Mouse (Mus musculus): ENCODE data around the gene Cfap99.

Gene Cfap99

GRCm38 (mm10) chr5:34279214-34279613 is 9.2 kb upstream of the Cfap99 start:
- no peak for DNase-seq

- no peak for DNase-seq
These were observed 7.4 kb upstream of the Cfap99 start for GRCm38 (mm10) chr5:34280976-34281375.

DNA sequence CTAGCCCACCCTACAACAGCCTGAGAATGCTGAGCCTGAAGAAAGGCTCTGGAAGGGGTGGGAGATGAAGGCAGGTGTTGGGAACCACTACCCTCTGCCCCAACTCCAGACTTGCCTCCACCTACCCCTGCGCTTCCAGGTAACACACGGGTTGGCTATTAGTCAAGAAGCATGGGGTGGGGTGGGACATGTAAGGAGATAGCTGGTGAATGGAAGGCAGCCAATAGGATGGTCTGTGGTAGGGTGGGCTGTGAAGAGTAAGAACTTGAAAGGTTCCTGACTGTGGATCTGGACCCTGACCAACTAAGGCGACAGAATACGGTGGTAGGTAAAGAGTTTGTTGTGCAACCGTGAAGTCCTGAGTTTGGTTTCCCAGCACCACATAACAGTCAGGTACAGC is 5.0 kb upstream of the Cfap99 start:
- peak in 1 of 2 experiments; percentile 31 for DNase-seq

DNA sequence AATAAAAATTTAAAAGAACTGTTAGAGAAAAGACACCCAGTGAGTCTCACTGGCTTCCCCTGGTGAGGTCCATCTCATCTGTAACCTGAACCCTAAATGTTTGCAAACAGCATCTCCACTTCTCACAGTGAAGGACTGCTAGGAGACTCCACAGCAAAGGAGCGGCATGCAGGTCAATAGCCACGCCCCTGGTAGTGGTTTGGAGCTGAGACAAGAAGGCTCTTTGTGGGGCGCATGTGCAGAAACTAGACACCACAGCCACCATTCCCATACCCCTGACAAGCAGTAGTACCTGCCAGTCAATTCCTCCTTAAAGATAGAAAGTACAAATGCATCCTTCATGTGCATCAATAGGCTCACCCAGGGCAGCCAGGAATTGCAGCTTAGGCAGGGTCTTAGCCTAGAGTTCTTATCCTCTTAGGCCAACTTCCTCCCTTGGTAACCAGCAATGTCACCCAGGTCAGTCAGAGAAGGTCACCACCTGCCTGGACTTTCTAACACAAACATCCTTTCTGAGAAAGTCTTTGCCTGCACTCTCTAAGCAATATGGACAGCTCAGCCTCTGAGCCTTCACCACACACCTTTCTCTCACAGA is 4.1 kb upstream of the Cfap99 start:
- peak in 1 of 2 experiments; percentile 47 for DNase-seq

GRCm38 (mm10) chr5:34285285-34285684 is 3.1 kb upstream of the Cfap99 start:
- DNase-seq: no peak

DNA sequence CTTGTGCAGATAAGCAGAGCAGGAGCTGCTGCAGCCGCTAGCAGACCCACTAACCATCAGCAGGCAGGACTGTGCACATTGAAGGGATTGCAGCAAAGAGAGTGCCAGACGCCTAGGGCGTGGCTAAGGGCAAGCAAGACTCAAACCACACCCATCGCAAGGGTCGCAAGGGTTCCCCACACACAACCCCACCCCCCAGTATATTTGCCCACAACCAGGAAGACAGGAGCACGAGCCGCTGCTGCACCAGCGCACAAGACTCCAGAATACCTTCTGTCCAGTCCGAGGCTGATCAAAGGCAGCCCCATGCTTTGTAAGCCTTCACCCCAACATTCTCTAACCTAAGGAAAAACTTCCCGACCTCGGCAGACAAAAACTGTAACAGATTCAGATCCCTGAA is 1.9 kb upstream of the Cfap99 start:
- DNase-seq: peak; percentile 64 to 72

GRCm38 (mm10) chr5:34287001-34287837 is 1.2 kb upstream of the Cfap99 start:
- DNase-seq: peak; percentile 61 to 72

GRCm38 (mm10) chr5:34287838-34288145 is 608 bp upstream of the Cfap99 start:
- peak in 1 of 2 experiments; percentile 63 for DNase-seq

GRCm38 (mm10) chr5:34289286-34289685 is 886 bp downstream of the Cfap99 start:
- no peak for DNase-seq

- DNase-seq: no peak
These were observed 5.0 kb downstream of the Cfap99 start for GRCm38 (mm10) chr5:34293363-34293762.

GRCm38 (mm10) chr5:34294696-34295095 is 6.3 kb downstream of the Cfap99 start:
- no peak for DNase-seq

DNA sequence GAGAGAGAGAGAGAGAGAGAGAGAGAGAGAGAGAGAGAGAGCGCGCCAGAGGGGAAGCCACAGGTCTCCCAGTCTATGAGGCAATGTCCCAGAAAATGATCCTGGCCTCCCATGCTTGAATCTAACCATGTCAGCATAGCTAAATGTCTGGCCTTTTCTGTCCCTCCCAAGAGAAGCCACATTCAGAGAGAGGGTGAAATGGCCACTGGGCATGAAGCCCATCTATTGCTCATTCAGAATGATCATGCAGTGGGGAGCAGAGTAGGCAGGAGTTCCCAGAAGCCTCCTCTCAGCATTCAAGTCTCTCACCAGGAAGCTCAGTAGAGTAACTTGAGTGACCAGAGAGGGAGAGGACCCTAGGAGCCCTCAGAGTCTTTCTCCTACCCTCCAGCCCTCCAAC is 6.7 kb downstream of the Cfap99 start:
- no peak for DNase-seq

- no peak for DNase-seq
These were observed 9.7 kb downstream of the Cfap99 start for GRCm38 (mm10) chr5:34298061-34298460.

DNA sequence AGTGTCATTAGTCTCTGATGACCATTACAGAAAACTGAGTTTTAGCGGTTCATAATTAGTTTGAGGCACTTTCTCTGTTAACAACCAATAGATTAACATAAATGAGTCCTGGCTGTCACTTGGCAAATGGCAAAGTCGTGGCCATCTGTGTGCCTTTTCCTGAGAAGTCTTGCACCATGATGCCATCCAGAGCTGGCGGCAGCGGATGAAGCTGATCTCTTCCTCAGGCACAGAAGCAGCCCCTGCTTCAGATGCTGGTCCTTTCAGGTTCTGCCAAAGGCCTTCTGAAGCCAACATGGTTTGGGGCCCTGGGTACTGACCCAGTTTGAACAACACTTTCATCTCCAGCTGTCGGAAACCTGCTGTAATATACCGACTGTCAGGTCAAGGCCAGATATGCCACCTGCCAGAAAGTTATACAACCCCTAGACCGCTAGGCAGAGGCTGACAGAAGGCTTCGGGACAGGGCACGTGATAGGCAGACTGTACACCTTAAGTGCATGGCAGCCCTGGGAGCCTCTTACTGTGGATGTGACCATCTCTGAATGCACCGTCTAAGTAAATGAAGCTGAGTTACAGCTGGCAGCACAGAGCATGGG is 10.6 kb downstream of the Cfap99 start:
- no peak for DNase-seq

GRCm38 (mm10) chr5:34302377-34302776 is 14.0 kb downstream of the Cfap99 start:
- DNase-seq: peak in 1 of 2 experiments; percentile 51

- DNase-seq: peak in 1 of 2 experiments; percentile 40
These were observed 20.6 kb downstream of the Cfap99 start for GRCm38 (mm10) chr5:34309016-34309415.

DNA sequence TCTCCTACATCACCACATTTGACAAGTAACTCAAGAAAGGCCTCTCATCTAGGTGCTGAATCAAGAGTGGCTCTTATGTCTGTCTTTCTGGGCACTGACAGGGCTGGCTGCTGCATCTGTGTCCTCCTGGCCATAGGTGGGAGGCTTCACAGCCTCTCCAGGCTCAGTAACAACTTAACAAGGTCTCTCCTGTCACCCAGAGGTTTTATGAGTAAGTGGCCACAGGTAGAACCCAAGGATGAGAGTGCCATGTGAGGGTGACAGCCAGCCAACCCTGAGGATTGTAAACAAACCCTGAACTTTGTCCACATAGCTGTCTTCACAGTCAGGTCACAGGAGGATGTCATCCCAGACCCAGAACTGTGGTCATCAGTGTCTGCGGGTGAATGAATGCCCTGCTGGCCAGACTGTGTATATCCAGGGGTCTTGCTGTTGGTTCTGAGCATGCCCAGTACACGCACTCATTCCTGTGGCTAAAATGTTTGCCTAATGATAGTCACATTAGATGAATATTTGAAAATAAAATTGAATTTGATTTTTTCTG is 31.2 kb downstream of the Cfap99 start:
- DNase-seq: no peak

GRCm38 (mm10) chr5:34321236-34321635 is 32.8 kb downstream of the Cfap99 start:
- no peak for DNase-seq

GRCm38 (mm10) chr5:34325286-34325685 is 36.9 kb downstream of the Cfap99 start:
- DNase-seq: no peak

GRCm38 (mm10) chr5:34326249-34326691 is 37.9 kb downstream of the Cfap99 start:
- DNase-seq: peak in 1 of 2 experiments; percentile 17

DNA sequence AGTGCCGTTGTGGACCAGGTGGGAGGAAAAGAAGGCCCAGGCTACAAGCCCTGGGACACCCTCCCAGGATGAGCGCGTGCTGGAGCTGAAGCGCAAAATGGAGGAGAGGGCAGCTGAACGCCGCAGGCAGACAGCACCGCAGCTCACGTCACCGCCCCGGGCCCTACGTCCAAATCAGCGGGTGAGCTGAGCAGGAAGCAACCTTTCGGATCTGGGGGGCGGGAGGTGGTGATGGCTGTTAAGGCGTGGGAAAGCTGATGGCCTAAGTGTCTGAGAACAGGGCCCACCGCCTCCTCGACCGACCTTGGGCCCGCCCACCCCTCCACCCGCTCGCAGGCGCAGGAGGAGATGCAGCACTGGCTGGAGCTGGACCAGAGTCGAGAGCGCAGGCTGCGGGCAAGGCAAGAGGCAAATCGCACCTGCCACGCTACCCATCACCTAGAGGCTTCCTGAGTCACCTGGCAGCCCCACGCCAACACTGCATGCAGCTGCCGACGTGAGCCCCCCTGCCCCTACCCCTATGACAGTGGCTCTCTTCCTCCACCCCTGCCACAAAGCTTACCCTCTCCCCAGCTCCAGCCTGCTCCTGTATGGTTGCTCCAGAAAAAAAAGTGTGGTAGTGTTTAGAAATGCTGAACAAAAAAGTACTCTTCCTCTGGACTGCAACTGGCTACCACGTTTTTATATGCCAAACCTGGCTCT is 38.6 kb downstream of the Cfap99 start:
- DNase-seq: peak; percentile 56 to 67

DNA sequence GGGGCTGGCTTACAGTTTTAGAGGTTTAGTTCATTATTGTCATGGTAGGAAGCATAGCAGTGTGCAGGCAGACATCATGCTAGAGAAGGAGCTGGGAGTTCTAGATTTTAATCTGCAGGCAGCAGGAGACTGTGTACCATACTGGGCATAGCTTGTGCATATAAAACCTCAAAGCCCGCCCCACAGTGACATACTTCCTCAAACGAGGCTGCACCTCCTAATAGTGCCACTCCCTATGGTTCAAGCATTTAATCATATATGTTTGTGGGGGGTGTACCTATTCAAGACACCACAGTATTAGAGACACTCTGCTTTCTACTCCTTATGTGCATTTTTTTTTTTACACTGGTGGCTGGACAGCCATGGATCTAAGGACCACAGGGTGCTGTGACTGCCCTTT is 41.7 kb downstream of the Cfap99 start:
- no peak for DNase-seq

GRCm38 (mm10) chr5:34334081-34334480 is 45.7 kb downstream of the Cfap99 start:
- no peak for DNase-seq
